Mouse (Mus musculus): Measurements from ENCODE around the gene Sppl3.

GRCm38 (mm10) chr5:115035217-115035616 is 24.3 kb downstream of the Sppl3 start:
- TF ChIP-seq CTCF (IDR thresholded peaks at IDR 0.05; ENCODE audit: low read depth, low read length): no peak
- TF ChIP-seq EP300 (IDR thresholded peaks at IDR 0.05; ENCODE audit: insufficient read depth, low read depth, low read length): no peak
- TF ChIP-seq POLR2A (IDR thresholded peaks at IDR 0.05; ENCODE audit: insufficient read depth, low read length): no peak

Measured in ES-Bruce4 (cell line).